Mouse (Mus musculus) hindbrain, embryonic 11.5 days (tissue): ENCODE results near the gene Gbx1. TPM values are rescaled to one million over a fixed set of nuclear protein-coding genes. Genes with fewer than 3 reads are reported as not detected.
A peak's percentile ranks its signal among the peaks of the same experiment; 100 is the strongest.

Experiments
- ATAC-seq: fragments of 200-750 bp; cut with Nextera tagmentation; 2 replicates; pipeline ENCODE4 v1.8.0; 2017; ENCODE audit warnings: mild to moderate bottlenecking, moderate TSS enrichment, moderate library complexity; ENCODE audit not compliant: low FRiP score
- DNase-seq: peaks from one replicate; pipeline ENCODE4 v3.0.0-alpha.2; 2015; ENCODE audit warnings: low spot score
- H3K27ac ChIP-seq: fragments of 300-500 bp; sonication (generic); 2 replicates; pipeline ENCODE4 v1.5.1; 2014; ENCODE audit warnings: mild to moderate bottlenecking, low read depth, low read length
- H3K27me3 ChIP-seq: fragments of 300-500 bp; sonication (generic); 2 replicates; pipeline ENCODE4 v1.6.1; 2014; ENCODE audit warnings: mild to moderate bottlenecking, low read length, moderate library complexity, mixed read lengths; ENCODE audit not compliant: control insufficient read depth, insufficient read depth
- H3K36me3 ChIP-seq: fragments of 300-500 bp; sonication (generic); 2 replicates; pipeline ENCODE4 v1.6.1; 2014; ENCODE audit warnings: mild to moderate bottlenecking, low read length, moderate library complexity, mixed read lengths; ENCODE audit not compliant: control insufficient read depth, insufficient read depth
- H3K4me1 ChIP-seq: fragments of 300-500 bp; sonication (generic); replicated peaks from 2 replicates; pipeline ENCODE4 v1.6.1; 2014; ENCODE audit warnings: low read length, mixed read lengths; ENCODE audit not compliant: control insufficient read depth, insufficient read depth
- H3K4me2 ChIP-seq: fragments of 300-500 bp; sonication (generic); replicated peaks from 2 replicates; pipeline ENCODE4 v1.6.1; 2014; ENCODE audit warnings: mild to moderate bottlenecking, low read depth, low read length
- H3K4me3 ChIP-seq: fragments of 300-500 bp; sonication (generic); 2 replicates; pipeline ENCODE4 v1.5.1; 2014; ENCODE audit warnings: low read depth, low read length
- H3K9ac ChIP-seq: fragments of 300-500 bp; sonication (generic); 2 replicates; pipeline ENCODE4 v1.6.1; 2014; ENCODE audit warnings: low read depth, low read length
- H3K9me3 ChIP-seq: fragments of 300-500 bp; sonication (generic); 2 replicates; pipeline ENCODE4 v1.6.1; 2016; ENCODE audit warnings: low read length; ENCODE audit not compliant: control insufficient read depth
- WGBS: fragments of 180-500 bp; shearing (Covaris S2); extraction: QIAGEN DNeasy Blood & Tissue Kit; methylation state at CpG from one replicate; pipeline ENCODE4 v1.1.7; 2014; 5-methylcytosine and 5-hydroxymethylcytosine counted together
- polyA plus RNA-seq: library from polyadenylated mRNA; unstranded; fragments of >200 nt; fragmentation: Nextera tagmentation; extraction: Ambion mirVana; gene quantifications from 2 replicates; pipeline ENCODE4 v1.2.1, GENCODE M21; 2014

Gbx1 gene
- polyA plus RNA-seq, 1 experiment from 2014 or later = 1.0 TPM

- WGBS = 52% methylated on average over 7 of the region's 7 CpGs
- no peaks in the 10 kb centered on the region for H3K27me3 ChIP-seq
- peaks cover 15% of the 10 kb centered on the region for H3K4me1 ChIP-seq
- no peak overlapping the region for H3K27ac ChIP-seq
- H3K9ac ChIP-seq = 0 out of 2 replicates have a peak overlapping the region, but pooled peaks have one; percentile 28
- no peaks in the 10 kb centered on the region for H3K9me3 ChIP-seq
- peak overlapping the region; percentile 94; the same call in 1 of the 2 replicates for H3K4me2 ChIP-seq
- DNase-seq (no peak), ATAC-seq (no peak)
- H3K4me3 ChIP-seq = no peak overlapping the region
- no peaks in the 10 kb centered on the region for H3K36me3 ChIP-seq
These were observed 71.4 kb downstream of the Gbx1 start for GRCm38 (mm10) chr5:24455613-24456012.

- H3K27ac ChIP-seq = no peak overlapping the region
- no peaks in the 10 kb centered on the region for H3K36me3 ChIP-seq
- peak overlapping the region; percentile 94 for H3K4me2 ChIP-seq
- H3K9ac ChIP-seq = 0 out of 2 replicates have a peak overlapping the region, but pooled peaks have one; percentile 28
- 53% methylated on average over 3 of the region's 3 CpGs for WGBS
- H3K4me1 ChIP-seq = peaks cover 15% of the 10 kb centered on the region
- ATAC-seq (no peak), DNase-seq (no peak)
- H3K27me3 ChIP-seq = no peaks in the 10 kb centered on the region
- no peak overlapping the region for H3K4me3 ChIP-seq
- H3K9me3 ChIP-seq = no peaks in the 10 kb centered on the region
These were observed 71.9 kb downstream of the Gbx1 start for GRCm38 (mm10) chr5:24455076-24455475.

DNA sequence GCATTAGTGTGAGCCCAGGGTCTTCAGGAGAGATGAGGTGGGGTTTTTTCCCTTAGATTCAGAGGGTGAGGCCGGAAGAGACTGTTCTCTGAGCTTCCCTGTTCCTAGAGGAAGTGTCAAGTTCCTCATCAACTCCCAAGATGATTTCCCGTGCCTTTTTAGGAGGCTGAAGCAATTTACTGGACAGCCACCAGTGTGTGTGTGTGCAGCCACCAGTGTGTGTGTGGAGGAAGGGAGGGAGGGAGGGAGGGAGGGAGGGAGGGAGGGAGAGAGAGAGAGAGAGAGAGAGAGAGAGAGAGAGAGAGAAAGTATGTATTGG is 73.1 kb downstream of the Gbx1 start:
- Histone ChIP-seq H3K9ac (peak overlapping the region; percentile 99), H3K27ac (peak overlapping the region; percentile 93), H3K36me3 (no peaks in the 10 kb centered on the region), H3K4me3 (peak overlapping the region; percentile 92), H3K4me1 (peaks cover 15% of the 10 kb centered on the region), H3K27me3 (no peaks in the 10 kb centered on the region; the same call in 1 of the 2 replicates), H3K4me2 (peak overlapping the region; percentile 94), H3K9me3 (no peaks in the 10 kb centered on the region)
- ATAC-seq = no peak
- WGBS = 17% methylated on average over 2 of the region's 2 CpGs
- DNase-seq = no peak

DNA sequence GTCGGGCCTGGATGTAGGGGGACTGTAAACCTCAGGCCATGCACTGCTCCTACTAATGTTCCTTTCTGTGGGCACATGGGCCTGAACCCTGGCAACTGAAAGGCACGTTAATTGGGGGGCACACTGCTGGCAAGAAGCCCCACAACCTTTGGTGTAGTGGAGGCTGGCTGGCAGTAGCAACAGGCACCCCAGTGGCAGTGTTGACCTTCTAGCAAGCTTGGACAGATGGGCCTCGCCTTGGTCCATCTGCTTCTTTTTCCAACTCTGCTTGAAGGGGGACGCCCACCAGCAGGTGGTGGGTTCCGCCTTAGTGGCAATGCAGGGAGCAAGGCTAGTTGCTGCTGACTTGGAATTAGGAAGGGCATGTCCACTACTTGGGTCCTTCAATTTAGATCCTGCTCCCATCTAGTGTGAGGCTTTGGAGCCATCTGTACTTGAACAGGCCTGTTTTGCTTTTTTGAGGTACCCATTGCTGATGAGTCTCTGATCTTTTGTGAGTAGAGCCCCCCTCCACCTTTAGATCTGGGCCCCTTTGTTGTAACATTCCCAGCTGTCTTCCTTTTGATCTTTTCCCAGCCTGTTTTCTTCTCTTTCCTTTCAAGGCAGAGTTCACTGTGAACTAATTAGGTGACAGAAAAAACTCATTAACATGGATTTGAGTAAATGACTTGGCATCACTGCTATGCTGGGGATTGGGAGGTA is 73.6 kb downstream of the Gbx1 start:
- Histone ChIP-seq H3K9ac (peak overlapping the region; percentile 99), H3K9me3 (no peaks in the 10 kb centered on the region), H3K4me2 (peak overlapping the region; percentile 94), H3K4me1 (peaks cover 15% of the 10 kb centered on the region), H3K27ac (peak overlapping the region; percentile 93), H3K36me3 (no peaks in the 10 kb centered on the region), H3K4me3 (peak overlapping the region; percentile 92), H3K27me3 (no peaks in the 10 kb centered on the region; the same call in 1 of the 2 replicates)
- WGBS = 7% methylated on average over 5 of the region's 5 CpGs
- DNase-seq (peak; percentile 49), ATAC-seq (peak; percentile 12; the same call in 1 of the 2 replicates)

Other genes starting within 250 kb of the Gbx1 start
- gene Kcnh2, start 175.6 kb downstream of the Gbx1 start, polyA plus RNA-seq = 11.9 and 12.3 TPM in 2 replicates
- gene Nos3, start 162.4 kb downstream of the Gbx1 start, polyA plus RNA-seq = 4.5 and 5.2 TPM in 2 replicates
- 0.12 and 0.28 TPM in 2 replicates for gene Atg9b, start 135.1 kb downstream of the Gbx1 start, polyA plus RNA-seq
- gene Abcb8, start 133.5 kb downstream of the Gbx1 start, polyA plus RNA-seq = 29.7 and 31.7 TPM in 2 replicates
- gene Asic3, start 113.8 kb downstream of the Gbx1 start, polyA plus RNA-seq = 0.52 and 0.88 TPM in 2 replicates
- gene Cdk5, start 103.7 kb downstream of the Gbx1 start, polyA plus RNA-seq = 56.3 and 62.4 TPM in 2 replicates
- 14.3 and 17.9 TPM in 2 replicates for gene Slc4a2, start 103.4 kb downstream of the Gbx1 start, polyA plus RNA-seq
- gene Fastk, start 81.9 kb downstream of the Gbx1 start, polyA plus RNA-seq = 86.7 and 88.5 TPM in 2 replicates
- gene Tmub1, start 79.3 kb downstream of the Gbx1 start, polyA plus RNA-seq = 30.0 and 33.6 TPM in 2 replicates
- 38.8 and 50.1 TPM in 2 replicates for gene Agap3, start 75.0 kb downstream of the Gbx1 start, polyA plus RNA-seq
- gene Asb10, start 13.8 kb upstream of the Gbx1 start, polyA plus RNA-seq = 0.20 and 0.33 TPM in 2 replicates
- 0.14 TPM in 1 of 2 replicates, not detected in the other for gene 4931409K22Rik, start 29.6 kb upstream of the Gbx1 start, polyA plus RNA-seq
- gene Abcf2, start 50.3 kb upstream of the Gbx1 start, polyA plus RNA-seq = 121 and 136 TPM in 2 replicates
- gene Chpf2, start 59.5 kb upstream of the Gbx1 start, polyA plus RNA-seq = 8.6 and 8.7 TPM in 2 replicates
- 42.3 and 45.9 TPM in 2 replicates for gene Smarcd3, start 97.2 kb upstream of the Gbx1 start, polyA plus RNA-seq
- gene Nub1, start 158.3 kb upstream of the Gbx1 start, polyA plus RNA-seq = 36.0 and 37.3 TPM in 2 replicates
- 15.4 and 17.5 TPM in 2 replicates for gene Wdr86, start 203.5 kb upstream of the Gbx1 start, polyA plus RNA-seq
- gene Crygn, start 230.8 kb upstream of the Gbx1 start, polyA plus RNA-seq = 0.84 TPM in 1 of 2 replicates, not detected in the other